Mouse (Mus musculus) MEL (cell line): Measurements from ENCODE around the gene Asrgl1. TPM values are rescaled to one million over a fixed set of nuclear protein-coding genes. Genes with fewer than 3 reads are reported as not detected.
A peak's percentile ranks its signal among the peaks of the same experiment; 100 is the strongest.

Source experiments
- DNase-seq: peaks from one replicate; pipeline ENCODE4 v3.0.0; 2011; ENCODE audit warnings: low read depth, low spot score
- H3K27ac ChIP-seq: 2 replicates; pipeline ENCODE4 v1.5.1; 2012; ENCODE audit warnings: low read depth, mild to moderate bottlenecking, control low read depth, low read length, moderate library complexity; ENCODE audit not compliant: control insufficient read depth
- H3K27me3 ChIP-seq, 2 experiments: fragments of 150-350 bp in 1 of 2; sonication (generic) in 1 of 2; 2 replicates each; pipeline ENCODE4 v1.6.1; 2012; ENCODE audit warnings: low read length in 2 of 2, mild to moderate bottlenecking in 2 of 2, improper control_type of control experiment in 1 of 2, moderate library complexity in 1 of 2; ENCODE audit not compliant: insufficient read depth in 2 of 2, control insufficient read depth in 1 of 2
- H3K36me3 ChIP-seq, 2 experiments: 2 replicates each; pipeline ENCODE4 v1.6.1; 2012 to 2014; ENCODE audit warnings: low read length in 2 of 2, improper control_type of control experiment in 1 of 2, inconsistent platforms in 1 of 2, mild to moderate bottlenecking in 1 of 2; ENCODE audit not compliant: insufficient read depth in 2 of 2, control insufficient read depth in 1 of 2
- H3K4me1 ChIP-seq, 2 experiments: fragments of 150-350 bp in 1 of 2; sonication (generic) in 1 of 2; 2 replicates each; pipeline ENCODE4 v1.6.1; 2012; ENCODE audit warnings: low read length in 2 of 2, improper control_type of control experiment in 1 of 2, mild to moderate bottlenecking in 1 of 2; ENCODE audit not compliant: insufficient read depth in 2 of 2, control insufficient read depth in 1 of 2
- H3K4me3 ChIP-seq, 2 experiments: fragments of 150-350 bp in 1 of 2; sonication (generic) in 1 of 2; 2 replicates each; pipeline ENCODE4 v1.5.1; 2012; ENCODE audit warnings: low read depth in 2 of 2, low read length in 2 of 2, mild to moderate bottlenecking in 2 of 2, moderate library complexity in 2 of 2, control low read depth in 1 of 2, improper control_type of control experiment in 1 of 2; ENCODE audit not compliant: control insufficient read depth in 1 of 2, insufficient read depth in 1 of 2
- H3K79me2 ChIP-seq: 2 replicates; pipeline ENCODE4 v1.6.1; 2012; ENCODE audit warnings: mild to moderate bottlenecking, low read length, moderate library complexity; ENCODE audit not compliant: control insufficient read depth, poor library complexity, insufficient read depth
- H3K9ac ChIP-seq: 2 replicates; pipeline ENCODE4 v1.6.1; 2012; ENCODE audit warnings: low read depth, mild to moderate bottlenecking, control low read depth, low read length, moderate library complexity; ENCODE audit not compliant: control insufficient read depth, poor library complexity, severe bottlenecking
- H3K9me3 ChIP-seq: fragments of 150-350 bp; sonication (generic); replicated peaks from 2 replicates; pipeline ENCODE4 v1.6.1; 2012; ENCODE audit warnings: mild to moderate bottlenecking, low read length, improper control_type of control experiment, moderate library complexity; ENCODE audit not compliant: insufficient read depth
- BHLHE40 ChIP-seq: IDR thresholded peaks from 2 replicates; pipeline ENCODE4 v1.6.1; 2012; ENCODE audit warnings: low read depth, mild to moderate bottlenecking, inconsistent platforms, low read length, improper control_type of control experiment, borderline replicate concordance
- CHD1 ChIP-seq: IDR thresholded peaks from 2 replicates; pipeline ENCODE4 v1.6.1; 2012; ENCODE audit warnings: low read depth, mild to moderate bottlenecking, inconsistent platforms, low read length, improper control_type of control experiment
- CHD2 ChIP-seq: IDR thresholded peaks from 2 replicates; pipeline ENCODE4 v1.6.1; 2011; ENCODE audit warnings: low read length, improper control_type of control experiment
- CTCF ChIP-seq, 3 experiments: IDR thresholded peaks in 2 of 3; conservative IDR thresholded peaks in 1 of 3; 2 replicates each; pipeline ENCODE4 v1.5.1; 2011 to 2012; ENCODE audit warnings: low read length in 3 of 3, low read depth in 2 of 3, mild to moderate bottlenecking in 2 of 3, improper control_type of control experiment in 1 of 3, inconsistent platforms in 1 of 3, mixed read lengths in 1 of 3, moderate library complexity in 1 of 3; ENCODE audit not compliant: control insufficient read depth in 1 of 3, insufficient read depth in 1 of 3, poor library complexity in 1 of 3, severe bottlenecking in 1 of 3
- ELF1 ChIP-seq: IDR thresholded peaks from 2 replicates; pipeline ENCODE4 v1.6.1; 2014; ENCODE audit warnings: low read depth, mild to moderate bottlenecking, inconsistent platforms, low read length, improper control_type of control experiment, moderate library complexity
- EP300 ChIP-seq, 2 experiments: IDR thresholded peaks; 2 replicates each; pipeline ENCODE4 v1.6.1; 2011; ENCODE audit warnings: improper control_type of control experiment in 2 of 2, low read length in 2 of 2, low read depth in 1 of 2, mild to moderate bottlenecking in 1 of 2
- ETS1 ChIP-seq: IDR thresholded peaks from 2 replicates; pipeline ENCODE4 v1.6.1; 2012; ENCODE audit warnings: low read depth, mild to moderate bottlenecking, inconsistent platforms, low read length, improper control_type of control experiment, moderate library complexity
- GABPA ChIP-seq: IDR thresholded peaks from 2 replicates; pipeline ENCODE4 v1.6.1; 2012; ENCODE audit warnings: low read depth, mild to moderate bottlenecking, inconsistent platforms, low read length, improper control_type of control experiment, moderate library complexity
- GATA1 ChIP-seq: IDR thresholded peaks from 2 replicates; pipeline ENCODE4 v1.6.1; 2011; ENCODE audit warnings: low read depth, low read length, improper control_type of control experiment
- HCFC1 ChIP-seq: IDR thresholded peaks from 2 replicates; pipeline ENCODE4 v1.6.1; 2012; ENCODE audit warnings: low read depth, mild to moderate bottlenecking, inconsistent platforms, low read length, improper control_type of control experiment, moderate library complexity
- KAT2A ChIP-seq: conservative IDR thresholded peaks from 2 replicates; pipeline ENCODE4 v1.6.1; 2012; ENCODE audit warnings: low read depth, low read length, improper control_type of control experiment, inconsistent platforms
- MAFK ChIP-seq: IDR thresholded peaks from 2 replicates; pipeline ENCODE4 v1.6.1; 2011; ENCODE audit warnings: low read depth, mild to moderate bottlenecking, low read length, improper control_type of control experiment, borderline replicate concordance
- MAX ChIP-seq: IDR thresholded peaks from 2 replicates; pipeline ENCODE4 v1.6.1; 2011; ENCODE audit warnings: low read length, improper control_type of control experiment
- MAZ ChIP-seq: IDR thresholded peaks from 2 replicates; pipeline ENCODE4 v1.6.1; 2012; ENCODE audit warnings: low read depth, mild to moderate bottlenecking, inconsistent platforms, low read length, improper control_type of control experiment
- MEF2A ChIP-seq: IDR thresholded peaks from 2 replicates; pipeline ENCODE4 v1.6.1; 2014; ENCODE audit warnings: low read depth, mild to moderate bottlenecking, inconsistent platforms, low read length, improper control_type of control experiment; ENCODE audit not compliant: poor library complexity, insufficient replicate concordance, severe bottlenecking; ENCODE audit errors: extremely low read depth
- MYB ChIP-seq: IDR thresholded peaks from 2 replicates; pipeline ENCODE4 v1.6.1; 2011; ENCODE audit warnings: mild to moderate bottlenecking, low read depth, low read length, improper control_type of control experiment
- NELFE ChIP-seq: IDR thresholded peaks from 2 replicates; pipeline ENCODE4 v1.6.1; 2011; ENCODE audit warnings: low read depth, low read length, improper control_type of control experiment
- NRF1 ChIP-seq: IDR thresholded peaks from 2 replicates; pipeline ENCODE4 v1.6.1; 2014; ENCODE audit warnings: low read depth, mild to moderate bottlenecking, inconsistent platforms, low read length, improper control_type of control experiment, moderate library complexity; ENCODE audit not compliant: poor library complexity, insufficient read depth, severe bottlenecking
- POLR2A ChIP-seq, 2 experiments: IDR thresholded peaks; 2 replicates each; pipeline ENCODE4 v1.6.1; 2011 to 2012; ENCODE audit warnings: low read length in 2 of 2, mild to moderate bottlenecking in 2 of 2, control low read depth in 1 of 2, improper control_type of control experiment in 1 of 2, low read depth in 1 of 2, moderate library complexity in 1 of 2; ENCODE audit not compliant: control insufficient read depth in 1 of 2, insufficient read depth in 1 of 2, poor library complexity in 1 of 2
- POLR2AphosphoS2 ChIP-seq: IDR thresholded peaks from 2 replicates; pipeline ENCODE4 v1.6.1; 2011; ENCODE audit warnings: low read length, improper control_type of control experiment
- POLR2AphosphoS5 ChIP-seq: IDR thresholded peaks from 2 replicates; pipeline ENCODE4 v1.6.1; 2012; ENCODE audit warnings: low read depth, borderline replicate concordance, mild to moderate bottlenecking, inconsistent platforms, low read length, moderate library complexity, mixed read lengths
- RCOR1 ChIP-seq: IDR thresholded peaks from 2 replicates; pipeline ENCODE4 v1.6.1; 2012; ENCODE audit warnings: low read depth, mild to moderate bottlenecking, inconsistent platforms, low read length, improper control_type of control experiment
- SIN3A ChIP-seq: IDR thresholded peaks from 2 replicates; pipeline ENCODE4 v1.6.1; 2012; ENCODE audit warnings: low read length, improper control_type of control experiment, inconsistent platforms
- SMC3 ChIP-seq: IDR thresholded peaks from 2 replicates; pipeline ENCODE4 v1.6.1; 2011; ENCODE audit warnings: low read depth, low read length, improper control_type of control experiment
- TAL1 ChIP-seq: IDR thresholded peaks from 2 replicates; pipeline ENCODE4 v1.6.1; 2012; ENCODE audit warnings: mild to moderate bottlenecking, inconsistent platforms, low read length, moderate library complexity, mixed read lengths
- TBP ChIP-seq: IDR thresholded peaks from 2 replicates; pipeline ENCODE4 v1.8.0; 2011; ENCODE audit warnings: low read depth, low read length, improper control_type of control experiment
- TCF12 ChIP-seq: IDR thresholded peaks from 2 replicates; pipeline ENCODE4 v1.6.1; 2014; ENCODE audit warnings: low read depth, mild to moderate bottlenecking, inconsistent platforms, low read length, improper control_type of control experiment, moderate library complexity
- UBTF ChIP-seq: IDR thresholded peaks from 2 replicates; pipeline ENCODE4 v1.6.1; 2012; ENCODE audit warnings: low read depth, mild to moderate bottlenecking, inconsistent platforms, low read length, improper control_type of control experiment, moderate library complexity, borderline replicate concordance; ENCODE audit not compliant: insufficient read depth
- USF1 ChIP-seq: IDR thresholded peaks from 2 replicates; pipeline ENCODE4 v1.6.1; 2014; ENCODE audit warnings: low read depth, mild to moderate bottlenecking, inconsistent platforms, low read length, improper control_type of control experiment, moderate library complexity
- USF2 ChIP-seq, 2 experiments: IDR thresholded peaks; 2 replicates each; pipeline ENCODE4 v1.6.1; 2011 to 2012; ENCODE audit warnings: improper control_type of control experiment in 2 of 2, low read length in 2 of 2, borderline replicate concordance in 1 of 2, inconsistent platforms in 1 of 2, low read depth in 1 of 2, mild to moderate bottlenecking in 1 of 2; ENCODE audit not compliant: insufficient read depth in 1 of 2
- ZC3H11A ChIP-seq: IDR thresholded peaks from 2 replicates; pipeline ENCODE4 v1.6.1; 2012; ENCODE audit warnings: low read depth, mild to moderate bottlenecking, inconsistent platforms, low read length, improper control_type of control experiment
- ZKSCAN1 ChIP-seq: IDR thresholded peaks from 2 replicates; pipeline ENCODE4 v1.6.1; 2012; ENCODE audit warnings: low read depth, mild to moderate bottlenecking, inconsistent platforms, low read length, improper control_type of control experiment, moderate library complexity
- ZMIZ1 ChIP-seq: IDR thresholded peaks from 2 replicates; pipeline ENCODE4 v1.6.1; 2012; ENCODE audit warnings: low read depth, mild to moderate bottlenecking, inconsistent platforms, low read length, improper control_type of control experiment, moderate library complexity
- ZNF384 ChIP-seq: IDR thresholded peaks from 2 replicates; pipeline ENCODE4 v1.6.1; 2012; ENCODE audit warnings: low read depth, mild to moderate bottlenecking, inconsistent platforms, low read length, improper control_type of control experiment
- polyA plus RNA-seq, 2 experiments: library from polyadenylated mRNA; stranded (reverse) in 1 of 2; unstranded in 1 of 2; fragments of >175 nt in 1 of 2; fragments of >200 nt in 1 of 2; gene quantifications; 2 replicates each; pipeline versions ENCODE4 v1.2.1 to v1.2.4; 2012; ENCODE audit warnings: low replicate concordance in 2 of 2, low read depth in 1 of 2; ENCODE audit not compliant: insufficient read length in 2 of 2, insufficient read depth in 1 of 2, missing spikeins in 1 of 2
- total RNA-seq: library from RNA; depleted of rRNA; stranded (reverse); fragments of 300-350 nt; gene quantifications from 2 replicates; pipeline ENCODE4 v1.2.3, GENCODE M21; 2012

Gene Asrgl1
- total and polyA plus RNA-seq, 3 experiments = 24.5 to 63.9 TPM; not detected in 1

DNA sequence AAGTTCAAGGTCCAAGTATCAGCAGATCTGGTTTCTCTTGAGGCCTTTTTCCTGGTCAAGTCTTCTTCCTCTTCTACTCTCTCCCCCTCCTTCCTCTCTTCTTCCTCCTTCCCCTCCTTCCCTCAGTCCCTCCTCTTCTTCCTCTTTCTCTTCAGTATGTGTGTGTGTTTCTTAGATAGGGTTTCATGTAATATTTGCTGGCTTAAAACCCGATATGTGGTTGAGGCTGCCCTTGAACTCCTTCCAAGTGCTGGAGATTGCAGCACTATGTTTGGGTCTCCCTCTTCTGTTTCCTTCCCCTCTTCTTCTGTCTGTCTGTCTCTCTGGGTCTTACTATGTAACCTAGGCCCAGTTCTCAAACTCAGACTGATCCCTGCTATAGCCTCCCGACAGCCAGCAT lies 72.6 kb downstream of the Asrgl1 start:
- Histone ChIP-seq H3K4me3 (no peak overlapping the region), H3K9ac (no peak overlapping the region), H3K27me3 (no peaks in the 10 kb centered on the region), H3K4me1 (peaks cover 40 to 77% of the 10 kb centered on the region in 2 experiments), H3K9me3 (no peaks in the 10 kb centered on the region), H3K79me2 (no peaks in the 10 kb centered on the region), H3K27ac (peak overlapping the region; percentile 70), H3K36me3 (peaks cover 0 to 79% of the 10 kb centered on the region in 2 experiments; a peak in 2 of 4 replicates)
- no peak for TF ChIP-seq MAX
- TF ChIP-seq KAT2A = no peak
- no peak for TF ChIP-seq MEF2A
- TF ChIP-seq UBTF = no peak
- peak; percentile 69 for TF ChIP-seq ELF1
- TF ChIP-seq TAL1 = peak; percentile 79
- no peak for TF ChIP-seq BHLHE40
- peak; percentile 86 for TF ChIP-seq GATA1
- peak; percentile 95 for TF ChIP-seq EP300 (IDR thresholded peaks at IDR 0.05; ENCODE audit: low read depth in 1 of 2, low read length in 2 of 2)
- no peak for TF ChIP-seq USF2 (IDR thresholded peaks at IDR 0.05; ENCODE audit: borderline replicate concordance in 1 of 2, insufficient read depth in 1 of 2, low read depth in 1 of 2, low read length in 2 of 2)
- no peak for TF ChIP-seq CHD2
- TF ChIP-seq NELFE = no peak
- no peak for TF ChIP-seq GABPA
- peak; percentile 82 for TF ChIP-seq MAZ
- TF ChIP-seq ZMIZ1 = no peak
- TF ChIP-seq MAFK = peak; percentile 44; the same call in 1 of the 2 replicates
- TF ChIP-seq TBP = peak; percentile 61; the same call in 1 of the 2 replicates
- TF ChIP-seq POLR2A (IDR thresholded peaks at IDR 0.05; ENCODE audit: control insufficient read depth in 1 of 2, insufficient read depth in 1 of 2, low read depth in 1 of 2, low read length in 2 of 2, poor library complexity in 1 of 2) = no peak
- 0 out of 2 replicates have a peak, but pooled peaks have one; percentile 40 for TF ChIP-seq SIN3A
- TF ChIP-seq TCF12 = peak; percentile 94
- no peak for TF ChIP-seq CHD1
- TF ChIP-seq ZKSCAN1 = no peak
- no peak for TF ChIP-seq HCFC1
- TF ChIP-seq ETS1 = peak; percentile 90
- TF ChIP-seq SMC3 = no peak
- no peak for TF ChIP-seq ZC3H11A
- no peak for TF ChIP-seq POLR2AphosphoS5
- no peak for TF ChIP-seq POLR2AphosphoS2
- TF ChIP-seq ZNF384 = no peak
- TF ChIP-seq NRF1 = no peak
- no peak for TF ChIP-seq MYB
- TF ChIP-seq RCOR1 = peak; percentile 95
- TF ChIP-seq CTCF (IDR thresholded peaks at IDR 0.05 in 2 of 3, conservative IDR thresholded peaks at IDR 0.05 in 1 of 3; ENCODE audit: control insufficient read depth in 1 of 3, insufficient read depth in 1 of 3, low read depth in 2 of 3, low read length in 3 of 3, poor library complexity in 1 of 3, severe bottlenecking in 1 of 3) = no peak
- TF ChIP-seq USF1 = no peak
- peak; percentile 94 for DNase-seq
